Mouse (Mus musculus) neural tube, embryonic 15.5 days (tissue): Measurements from ENCODE around the gene Acap2. TPM values are rescaled to one million over a fixed set of nuclear protein-coding genes. Genes with fewer than 3 reads are reported as not detected.
A peak's percentile ranks its signal among the peaks of the same experiment; 100 is the strongest.

Experiments used
- ATAC-seq: fragments of 200-750 bp; cut with Nextera tagmentation; 2 replicates; pipeline ENCODE4 v1.8.0; 2017; ENCODE audit warnings: mild to moderate bottlenecking, moderate TSS enrichment, moderate library complexity; ENCODE audit not compliant: low FRiP score
- H3K27ac ChIP-seq: fragments of 300-500 bp; sonication (generic); replicated peaks from 2 replicates; pipeline ENCODE4 v1.5.1; 2015; ENCODE audit warnings: mild to moderate bottlenecking, inconsistent platforms
- H3K27me3 ChIP-seq: fragments of 300-500 bp; sonication (generic); replicated peaks from 2 replicates; pipeline ENCODE4 v1.6.1; 2015; ENCODE audit warnings: inconsistent platforms
- H3K36me3 ChIP-seq: fragments of 300-500 bp; sonication (generic); 2 replicates; pipeline ENCODE4 v1.6.1; 2015; ENCODE audit warnings: inconsistent platforms
- H3K4me1 ChIP-seq: fragments of 300-500 bp; sonication (generic); 2 replicates; pipeline ENCODE4 v1.6.1; 2015; ENCODE audit warnings: inconsistent platforms
- H3K4me2 ChIP-seq: fragments of 300-500 bp; sonication (generic); 2 replicates; pipeline ENCODE4 v1.6.1; 2015; ENCODE audit warnings: inconsistent platforms, mild to moderate bottlenecking, moderate library complexity
- H3K4me3 ChIP-seq: fragments of 300-500 bp; sonication (generic); replicated peaks from 2 replicates; pipeline ENCODE4 v1.5.1; 2015; ENCODE audit warnings: mild to moderate bottlenecking, inconsistent platforms
- H3K9ac ChIP-seq: fragments of 300-500 bp; sonication (generic); replicated peaks from 2 replicates; pipeline ENCODE4 v1.6.1; 2015; ENCODE audit warnings: mild to moderate bottlenecking, inconsistent platforms
- H3K9me3 ChIP-seq: fragments of 300-500 bp; sonication (generic); replicated peaks from 2 replicates; pipeline ENCODE4 v1.6.1; 2016; ENCODE audit warnings: inconsistent platforms
- WGBS: fragments of 180-500 bp; shearing (Covaris S2); methylation state at CpG from one replicate; pipeline ENCODE4 v1.1.7; 2015; ENCODE audit warnings: mixed read lengths; 5-methylcytosine and 5-hydroxymethylcytosine counted together
- polyA plus RNA-seq: library from polyadenylated mRNA; unstranded; fragments of >200 nt; fragmentation: Nextera tagmentation; extraction: Ambion mirVana; gene quantifications from 2 replicates; pipeline ENCODE4 v1.2.1, GENCODE M21; 2015

The Acap2 gene
- polyA plus RNA-seq, 1 experiment from 2014 or later: 10.4 TPM

GRCm38 (mm10) chr16:31233541-31234339 lies 32.7 kb upstream of the Acap2 start:
- 0 out of 2 replicates have a peak, but pooled peaks cover 3% of the 10 kb centered on the region for H3K27me3 ChIP-seq
- H3K9me3 ChIP-seq: no peaks in the 10 kb centered on the region
- WGBS: 22% methylated on average over 20 of the region's 20 CpGs
- ATAC-seq: no peak
- H3K27ac ChIP-seq: no peak overlapping the region
- H3K4me2 ChIP-seq: peak overlapping the region; percentile 52
- no peak overlapping the region for H3K9ac ChIP-seq
- peaks cover 20% of the 10 kb centered on the region for H3K4me1 ChIP-seq
- peak overlapping the region; percentile 10; the same call in 1 of the 2 replicates for H3K4me3 ChIP-seq
- no peaks in the 10 kb centered on the region for H3K36me3 ChIP-seq

GRCm38 (mm10) chr16:31233167-31233498 lies 32.1 kb upstream of the Acap2 start:
- peak overlapping the region; percentile 10; the same call in 1 of the 2 replicates for H3K4me3 ChIP-seq
- no peak for ATAC-seq

GRCm38 (mm10) chr16:31232491-31233166 lies 31.6 kb upstream of the Acap2 start:
- Histone ChIP-seq H3K36me3 (no peaks in the 10 kb centered on the region), H3K4me1 (peaks cover 20% of the 10 kb centered on the region), H3K9ac (no peak overlapping the region), H3K27me3 (0 out of 2 replicates have a peak, but pooled peaks cover 3% of the 10 kb centered on the region), H3K27ac (no peak overlapping the region), H3K4me2 (no peak overlapping the region), H3K4me3 (no peak overlapping the region), H3K9me3 (no peaks in the 10 kb centered on the region)
- no peak for ATAC-seq
- WGBS: 74% methylated on average over 5 of the region's 5 CpGs

More at GRCm38 (mm10) chr16:31233167-31233498, 32.1 kb upstream of the Acap2 start:
- Histone ChIP-seq H3K27me3 (0 out of 2 replicates have a peak, but pooled peaks cover 3% of the 10 kb centered on the region), H3K9me3 (no peaks in the 10 kb centered on the region), H3K27ac (no peak overlapping the region), H3K4me2 (peak overlapping the region; percentile 52), H3K36me3 (no peaks in the 10 kb centered on the region), H3K9ac (no peak overlapping the region), H3K4me1 (peaks cover 20% of the 10 kb centered on the region)
- 33% methylated on average over 4 of the region's 4 CpGs for WGBS

GRCm38 (mm10) chr16:31231591-31231990 lies 30.5 kb upstream of the Acap2 start:
- Histone ChIP-seq H3K4me1 (peaks cover 20% of the 10 kb centered on the region), H3K9ac (no peak overlapping the region), H3K4me3 (no peak overlapping the region), H3K27me3 (0 out of 2 replicates have a peak, but pooled peaks cover 3% of the 10 kb centered on the region), H3K36me3 (no peaks in the 10 kb centered on the region), H3K4me2 (no peak overlapping the region), H3K27ac (no peak overlapping the region), H3K9me3 (no peaks in the 10 kb centered on the region)
- no peak for ATAC-seq
- WGBS: 78% methylated on average over 5 of the region's 5 CpGs

- Histone ChIP-seq H3K4me2 (no peak overlapping the region), H3K9me3 (no peaks in the 10 kb centered on the region), H3K4me3 (no peak overlapping the region), H3K36me3 (no peaks in the 10 kb centered on the region), H3K27me3 (no peaks in the 10 kb centered on the region), H3K27ac (no peak overlapping the region), H3K4me1 (no peaks in the 10 kb centered on the region), H3K9ac (no peak overlapping the region)
- 93% methylated on average over 1 of the region's 1 CpGs for WGBS
- no peak for ATAC-seq
These were observed 26.7 kb upstream of the Acap2 start for GRCm38 (mm10) chr16:31227746-31228145.

GRCm38 (mm10) chr16:31215271-31215670 lies 14.2 kb upstream of the Acap2 start:
- no peaks in the 10 kb centered on the region for H3K36me3 ChIP-seq
- no peak overlapping the region for H3K9ac ChIP-seq
- ATAC-seq: no peak
- no peak overlapping the region for H3K4me2 ChIP-seq
- H3K4me3 ChIP-seq: no peak overlapping the region
- WGBS: 96% methylated on average over 4 of the region's 4 CpGs
- no peak overlapping the region for H3K27ac ChIP-seq
- H3K9me3 ChIP-seq: no peaks in the 10 kb centered on the region
- no peaks in the 10 kb centered on the region for H3K27me3 ChIP-seq
- no peaks in the 10 kb centered on the region for H3K4me1 ChIP-seq

GRCm38 (mm10) chr16:31213463-31213862 lies 12.4 kb upstream of the Acap2 start:
- H3K4me1 ChIP-seq: no peaks in the 10 kb centered on the region
- H3K9ac ChIP-seq: no peak overlapping the region
- no peaks in the 10 kb centered on the region for H3K27me3 ChIP-seq
- no peaks in the 10 kb centered on the region for H3K36me3 ChIP-seq
- H3K27ac ChIP-seq: no peak overlapping the region
- H3K9me3 ChIP-seq: no peaks in the 10 kb centered on the region
- no peak overlapping the region for H3K4me3 ChIP-seq
- 78% methylated on average over 6 of the region's 6 CpGs for WGBS
- no peak for ATAC-seq
- H3K4me2 ChIP-seq: no peak overlapping the region

- no peak overlapping the region for H3K9ac ChIP-seq
- no peaks in the 10 kb centered on the region for H3K9me3 ChIP-seq
- H3K27me3 ChIP-seq: no peaks in the 10 kb centered on the region
- H3K36me3 ChIP-seq: no peaks in the 10 kb centered on the region
- no peak overlapping the region for H3K27ac ChIP-seq
- H3K4me2 ChIP-seq: no peak overlapping the region
- ATAC-seq: no peak
- 75% methylated on average over 9 of the region's 9 CpGs for WGBS
- no peak overlapping the region for H3K4me3 ChIP-seq
- no peaks in the 10 kb centered on the region for H3K4me1 ChIP-seq
These were observed 10.5 kb upstream of the Acap2 start for GRCm38 (mm10) chr16:31211503-31211902.

GRCm38 (mm10) chr16:31210453-31210852 lies 9.4 kb upstream of the Acap2 start:
- Histone ChIP-seq H3K27me3 (no peaks in the 10 kb centered on the region), H3K4me1 (no peaks in the 10 kb centered on the region), H3K36me3 (no peaks in the 10 kb centered on the region), H3K4me3 (no peak overlapping the region), H3K9me3 (no peaks in the 10 kb centered on the region), H3K4me2 (no peak overlapping the region), H3K9ac (no peak overlapping the region), H3K27ac (no peak overlapping the region)
- 79% methylated on average over 4 of the region's 4 CpGs for WGBS
- no peak for ATAC-seq

GRCm38 (mm10) chr16:31209911-31210310 lies 8.9 kb upstream of the Acap2 start:
- 88% methylated on average over 5 of the region's 5 CpGs for WGBS
- Histone ChIP-seq H3K27me3 (no peaks in the 10 kb centered on the region), H3K36me3 (no peaks in the 10 kb centered on the region), H3K27ac (no peak overlapping the region), H3K9ac (no peak overlapping the region), H3K9me3 (no peaks in the 10 kb centered on the region), H3K4me3 (no peak overlapping the region), H3K4me2 (no peak overlapping the region), H3K4me1 (no peaks in the 10 kb centered on the region)
- no peak for ATAC-seq

GRCm38 (mm10) chr16:31205726-31206125 lies 4.7 kb upstream of the Acap2 start:
- ATAC-seq: no peak
- no peak overlapping the region for H3K9ac ChIP-seq
- H3K4me3 ChIP-seq: no peak overlapping the region
- H3K27ac ChIP-seq: no peak overlapping the region
- H3K4me1 ChIP-seq: peaks cover 5% of the 10 kb centered on the region
- no peak overlapping the region for H3K4me2 ChIP-seq
- no peaks in the 10 kb centered on the region for H3K27me3 ChIP-seq
- H3K36me3 ChIP-seq: no peaks in the 10 kb centered on the region
- 90% methylated on average over 6 of the region's 7 CpGs for WGBS
- H3K9me3 ChIP-seq: no peaks in the 10 kb centered on the region

GRCm38 (mm10) chr16:31205187-31205586 lies 4.1 kb upstream of the Acap2 start:
- no peak overlapping the region for H3K27ac ChIP-seq
- no peak overlapping the region for H3K9ac ChIP-seq
- no peak overlapping the region for H3K4me3 ChIP-seq
- H3K9me3 ChIP-seq: no peaks in the 10 kb centered on the region
- ATAC-seq: no peak
- no peaks in the 10 kb centered on the region for H3K27me3 ChIP-seq
- no peaks in the 10 kb centered on the region for H3K36me3 ChIP-seq
- WGBS: 92% methylated on average over 8 of the region's 8 CpGs
- peaks cover 6% of the 10 kb centered on the region for H3K4me1 ChIP-seq
- H3K4me2 ChIP-seq: no peak overlapping the region
